Mouse (Mus musculus) thymus, adult 18-20 months (tissue): Measurements from ENCODE around the gene Mier3.
"Not testable (repeated sequence)": the region's sequence is repeated elsewhere in the genome, so short reads cannot be mapped to it uniquely, and the experiment has no call there.

Experiments
- DNase-seq, 2 experiments: peaks; one replicate each; pipeline ENCODE4 v3.0.0; 2022; ENCODE audit warnings: mixed read lengths in 2 of 2

The Mier3 gene

GRCm38 (mm10) chr13:111703396-111703795, 22.6 kb downstream of the Mier3 start:
- DNase-seq = no peak

- not testable (repeated sequence) for DNase-seq
These were observed 23.2 kb downstream of the Mier3 start for GRCm38 (mm10) chr13:111703952-111704351.

- no peak for DNase-seq
These were observed 29.8 kb downstream of the Mier3 start for GRCm38 (mm10) chr13:111710531-111710930.

GRCm38 (mm10) chr13:111719726-111720125, 38.9 kb downstream of the Mier3 start:
- no peak for DNase-seq

GRCm38 (mm10) chr13:111724811-111725164, 44.0 kb downstream of the Mier3 start:
- no peak for DNase-seq

GRCm38 (mm10) chr13:111725165-111726077, 44.6 kb downstream of the Mier3 start:
- peak; percentile 97 to 99 for DNase-seq

GRCm38 (mm10) chr13:111726898-111727297, 46.1 kb downstream of the Mier3 start:
- no peak for DNase-seq

- no peak for DNase-seq
These were observed 60.6 kb downstream of the Mier3 start for GRCm38 (mm10) chr13:111741204-111741990.

- no peak for DNase-seq
These were observed 61.3 kb downstream of the Mier3 start for GRCm38 (mm10) chr13:111741991-111742615.

GRCm38 (mm10) chr13:111744233-111745000, 63.6 kb downstream of the Mier3 start:
- DNase-seq = no peak

- no peak for DNase-seq
These were observed 64.4 kb downstream of the Mier3 start for GRCm38 (mm10) chr13:111745216-111745615.

GRCm38 (mm10) chr13:111746831-111747230, 66.1 kb downstream of the Mier3 start:
- DNase-seq = no peak

- no peak for DNase-seq
These were observed 67.7 kb downstream of the Mier3 start for GRCm38 (mm10) chr13:111748301-111749062.

GRCm38 (mm10) chr13:111753321-111753720, 72.5 kb downstream of the Mier3 start:
- DNase-seq = no peak

GRCm38 (mm10) chr13:111755377-111755776, 74.6 kb downstream of the Mier3 start:
- DNase-seq = no peak

GRCm38 (mm10) chr13:111755937-111756336, 75.2 kb downstream of the Mier3 start:
- no peak for DNase-seq

- no peak for DNase-seq
These were observed 76.2 kb downstream of the Mier3 start for GRCm38 (mm10) chr13:111756986-111757385.

- DNase-seq = peak; percentile 21 to 45
These were observed 81.7 kb downstream of the Mier3 start for GRCm38 (mm10) chr13:111762526-111762925.
